Mouse (Mus musculus) midbrain, embryonic 13.5 days (tissue): ENCODE measurements around the gene Plekhg6. TPM values are rescaled to one million over a fixed set of nuclear protein-coding genes. Genes with fewer than 3 reads are reported as not detected.

ENCODE experiments used
- ATAC-seq: fragments of 200-750 bp; cut with Nextera tagmentation; 2 replicates; pipeline ENCODE4 v1.8.0; 2017; ENCODE audit warnings: mild to moderate bottlenecking, moderate TSS enrichment, moderate library complexity
- H3K27ac ChIP-seq: fragments of 300-500 bp; sonication (generic); 2 replicates; pipeline ENCODE4 v1.5.1; 2015; ENCODE audit warnings: inconsistent platforms, mild to moderate bottlenecking, moderate library complexity
- H3K27me3 ChIP-seq: fragments of 300-500 bp; sonication (generic); 2 replicates; pipeline ENCODE4 v1.6.1; 2015; ENCODE audit warnings: mild to moderate bottlenecking, inconsistent platforms
- H3K36me3 ChIP-seq: fragments of 300-500 bp; sonication (generic); 2 replicates; pipeline ENCODE4 v1.6.1; 2015; ENCODE audit warnings: mild to moderate bottlenecking, inconsistent platforms
- H3K4me1 ChIP-seq: fragments of 300-500 bp; sonication (generic); replicated peaks from 2 replicates; pipeline ENCODE4 v1.6.1; 2015; ENCODE audit warnings: inconsistent platforms
- H3K4me2 ChIP-seq: fragments of 300-500 bp; sonication (generic); replicated peaks from 2 replicates; pipeline ENCODE4 v1.6.1; 2015; ENCODE audit warnings: moderate library complexity, mild to moderate bottlenecking, inconsistent platforms
- H3K4me3 ChIP-seq: fragments of 300-500 bp; sonication (generic); replicated peaks from 2 replicates; pipeline ENCODE4 v1.5.1; 2015; ENCODE audit warnings: mild to moderate bottlenecking, inconsistent platforms
- H3K9ac ChIP-seq: fragments of 300-500 bp; sonication (generic); replicated peaks from 2 replicates; pipeline ENCODE4 v1.6.1; 2015; ENCODE audit warnings: mild to moderate bottlenecking, inconsistent platforms
- H3K9me3 ChIP-seq: fragments of 300-500 bp; sonication (generic); 2 replicates; pipeline ENCODE4 v1.6.1; 2016; ENCODE audit warnings: mild to moderate bottlenecking, inconsistent platforms
- WGBS: fragments of 180-500 bp; shearing (Covaris S2); methylation state at CpG from one replicate; pipeline ENCODE4 v1.1.7; 2015; 5-methylcytosine and 5-hydroxymethylcytosine counted together
- polyA plus RNA-seq: library from polyadenylated mRNA; unstranded; fragments of >200 nt; fragmentation: Nextera tagmentation; extraction: Ambion mirVana; gene quantifications from 2 replicates; pipeline ENCODE4 v1.2.1, GENCODE M21; 2015

Plekhg6 gene
- polyA plus RNA-seq, 1 experiment from 2014 or later, result 0.08 TPM

GRCm38 (mm10) chr6:125413326-125413725 is 32.7 kb upstream of the Plekhg6 start:
- 80% methylated on average over 9 of the region's 9 CpGs for WGBS
- no peak for ATAC-seq

DNA sequence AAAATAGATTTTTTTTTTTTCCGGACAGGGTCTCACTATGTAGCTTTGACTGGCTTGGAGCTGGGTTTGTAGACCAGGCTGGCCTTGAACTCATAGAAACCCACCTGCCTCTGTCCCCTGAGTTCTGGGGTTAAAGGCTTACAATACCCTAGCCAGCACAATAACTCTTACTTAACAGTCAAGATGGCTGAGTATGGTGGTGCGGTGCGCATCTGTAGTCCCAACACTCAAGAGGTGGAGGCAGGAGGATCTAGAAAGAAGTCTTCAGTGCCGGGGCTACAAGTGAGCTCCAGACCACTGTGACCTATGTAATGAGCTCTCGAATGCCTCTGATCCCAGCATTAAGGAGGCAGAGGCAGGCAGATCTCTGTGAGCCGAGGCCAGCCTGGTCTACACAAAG is 31.1 kb upstream of the Plekhg6 start:
- Histone ChIP-seq H3K27ac (no peak overlapping the region), H3K9ac (no peak overlapping the region), H3K36me3 (no peaks in the 10 kb centered on the region), H3K4me1 (no peaks in the 10 kb centered on the region), H3K27me3 (no peaks in the 10 kb centered on the region), H3K9me3 (no peaks in the 10 kb centered on the region), H3K4me2 (no peak overlapping the region), H3K4me3 (no peak overlapping the region)
- WGBS, result 94% methylated on average over 6 of the region's 6 CpGs
- no peak for ATAC-seq

More at GRCm38 (mm10) chr6:125413326-125413725, 32.7 kb upstream of the Plekhg6 start:
- H3K4me1 ChIP-seq, result no peaks in the 10 kb centered on the region
- no peak overlapping the region for H3K27ac ChIP-seq
- no peaks in the 10 kb centered on the region for H3K9me3 ChIP-seq
- H3K36me3 ChIP-seq, result no peaks in the 10 kb centered on the region
- no peak overlapping the region for H3K4me2 ChIP-seq
- H3K9ac ChIP-seq, result no peak overlapping the region
- H3K4me3 ChIP-seq, result no peak overlapping the region
- H3K27me3 ChIP-seq, result 0 out of 2 replicates have a peak, but pooled peaks cover 2% of the 10 kb centered on the region

GRCm38 (mm10) chr6:125410995-125411547 is 30.5 kb upstream of the Plekhg6 start:
- H3K27me3 ChIP-seq, result no peaks in the 10 kb centered on the region
- H3K9me3 ChIP-seq, result no peaks in the 10 kb centered on the region
- WGBS, result 69% methylated on average over 8 of the region's 8 CpGs
- no peak overlapping the region for H3K4me3 ChIP-seq
- H3K4me1 ChIP-seq, result no peaks in the 10 kb centered on the region
- no peak for ATAC-seq
- H3K4me2 ChIP-seq, result no peak overlapping the region
- no peak overlapping the region for H3K27ac ChIP-seq
- no peak overlapping the region for H3K9ac ChIP-seq
- H3K36me3 ChIP-seq, result no peaks in the 10 kb centered on the region

DNA sequence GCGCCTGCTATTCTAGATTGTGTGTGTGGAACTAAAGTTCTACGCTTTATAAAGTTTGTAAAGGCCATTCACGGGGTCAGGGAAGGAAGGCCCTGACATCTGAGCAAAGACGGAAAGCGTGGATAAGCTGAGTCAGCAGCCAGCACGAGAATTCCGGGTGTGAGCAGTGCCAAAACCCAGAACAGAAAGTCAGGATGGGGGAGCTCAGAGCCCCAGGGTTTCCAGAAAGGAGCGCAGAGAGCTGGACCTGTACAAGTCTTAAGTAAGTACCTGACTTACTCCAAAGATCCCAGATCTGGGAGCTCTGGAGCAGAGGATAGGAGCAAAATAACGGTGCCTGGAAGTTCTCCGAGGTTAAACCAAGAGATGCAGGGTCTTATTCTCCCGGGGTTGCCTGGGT is 30.0 kb upstream of the Plekhg6 start:
- H3K4me1 ChIP-seq, result no peaks in the 10 kb centered on the region
- no peaks in the 10 kb centered on the region for H3K36me3 ChIP-seq
- H3K27ac ChIP-seq, result no peak overlapping the region
- no peak overlapping the region for H3K9ac ChIP-seq
- 73% methylated on average over 11 of the region's 11 CpGs for WGBS
- no peaks in the 10 kb centered on the region for H3K27me3 ChIP-seq
- H3K4me3 ChIP-seq, result no peak overlapping the region
- H3K4me2 ChIP-seq, result no peak overlapping the region
- no peak for ATAC-seq
- H3K9me3 ChIP-seq, result no peaks in the 10 kb centered on the region

GRCm38 (mm10) chr6:125407657-125408056 is 27.1 kb upstream of the Plekhg6 start:
- no peaks in the 10 kb centered on the region for H3K4me1 ChIP-seq
- 94% methylated on average over 10 of the region's 10 CpGs for WGBS
- H3K27ac ChIP-seq, result no peak overlapping the region
- no peak for ATAC-seq
- no peaks in the 10 kb centered on the region for H3K9me3 ChIP-seq
- no peak overlapping the region for H3K4me3 ChIP-seq
- no peak overlapping the region for H3K4me2 ChIP-seq
- H3K9ac ChIP-seq, result no peak overlapping the region
- H3K27me3 ChIP-seq, result no peaks in the 10 kb centered on the region
- no peaks in the 10 kb centered on the region for H3K36me3 ChIP-seq

DNA sequence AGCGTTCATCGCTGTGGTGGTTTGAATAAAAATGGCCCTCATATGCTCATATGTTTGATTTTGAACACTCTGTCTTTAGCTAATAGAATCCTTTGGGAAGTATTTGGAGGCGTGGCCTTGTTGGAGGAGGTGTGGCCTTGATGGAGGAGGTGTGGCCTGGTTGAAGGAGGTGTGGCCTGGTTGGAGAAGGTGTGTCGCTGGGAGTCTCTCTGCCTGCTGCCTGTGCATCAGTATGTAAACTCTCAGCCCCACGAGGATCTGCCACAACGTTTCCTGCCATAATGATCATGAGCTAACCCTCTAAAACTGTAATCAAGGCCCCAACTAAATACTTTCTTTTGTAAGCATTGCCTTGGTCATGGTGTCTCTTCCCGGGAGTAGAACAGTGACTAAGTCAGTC is 26.6 kb upstream of the Plekhg6 start:
- H3K9ac ChIP-seq, result no peak overlapping the region
- H3K4me2 ChIP-seq, result no peak overlapping the region
- 83% methylated on average over 7 of the region's 7 CpGs for WGBS
- H3K27me3 ChIP-seq, result no peaks in the 10 kb centered on the region
- no peaks in the 10 kb centered on the region for H3K4me1 ChIP-seq
- no peaks in the 10 kb centered on the region for H3K36me3 ChIP-seq
- no peak overlapping the region for H3K4me3 ChIP-seq
- H3K9me3 ChIP-seq, result no peaks in the 10 kb centered on the region
- ATAC-seq, result no peak
- H3K27ac ChIP-seq, result no peak overlapping the region

- no peak for ATAC-seq
- Histone ChIP-seq H3K27ac (no peak overlapping the region), H3K9ac (no peak overlapping the region), H3K4me2 (no peak overlapping the region), H3K4me3 (no peak overlapping the region), H3K9me3 (no peaks in the 10 kb centered on the region), H3K27me3 (no peaks in the 10 kb centered on the region), H3K4me1 (no peaks in the 10 kb centered on the region), H3K36me3 (no peaks in the 10 kb centered on the region)
- 63% methylated on average over 14 of the region's 14 CpGs for WGBS
These were observed 25.1 kb upstream of the Plekhg6 start for GRCm38 (mm10) chr6:125405461-125406382.

- Histone ChIP-seq H3K4me2 (no peak overlapping the region), H3K4me1 (no peaks in the 10 kb centered on the region), H3K9me3 (no peaks in the 10 kb centered on the region), H3K36me3 (no peaks in the 10 kb centered on the region), H3K27me3 (no peaks in the 10 kb centered on the region), H3K4me3 (no peak overlapping the region), H3K9ac (no peak overlapping the region), H3K27ac (no peak overlapping the region)
- 89% methylated on average over 5 of the region's 5 CpGs for WGBS
- no peak for ATAC-seq
These were observed 9.3 kb upstream of the Plekhg6 start for GRCm38 (mm10) chr6:125389853-125390252.

DNA sequence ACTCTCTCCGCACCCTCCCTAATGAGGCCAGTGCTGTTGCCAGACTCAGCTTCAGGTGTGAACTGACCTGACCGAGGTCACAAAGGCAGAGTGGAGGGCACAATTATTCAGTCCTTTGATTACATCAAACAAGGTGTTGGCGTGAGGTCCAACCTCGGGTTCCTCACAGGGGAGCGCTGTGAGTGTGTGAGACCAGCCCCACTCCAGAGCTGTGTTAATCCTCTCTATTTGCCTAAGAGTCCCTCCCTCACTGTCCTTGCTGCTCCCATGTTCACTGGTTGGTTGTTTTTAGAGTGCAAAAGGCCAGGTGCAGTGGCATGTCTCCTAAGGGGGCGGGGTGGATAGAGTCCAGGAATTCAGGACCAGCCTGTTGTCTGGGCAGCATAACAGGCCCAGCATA is 5.5 kb upstream of the Plekhg6 start:
- H3K9ac ChIP-seq, result no peak overlapping the region
- 86% methylated on average over 6 of the region's 6 CpGs for WGBS
- no peaks in the 10 kb centered on the region for H3K4me1 ChIP-seq
- no peak overlapping the region for H3K4me2 ChIP-seq
- H3K36me3 ChIP-seq, result no peaks in the 10 kb centered on the region
- H3K4me3 ChIP-seq, result no peak overlapping the region
- no peak overlapping the region for H3K27ac ChIP-seq
- no peak for ATAC-seq
- peaks cover 18% of the 10 kb centered on the region for H3K27me3 ChIP-seq
- no peaks in the 10 kb centered on the region for H3K9me3 ChIP-seq

GRCm38 (mm10) chr6:125385066-125385974 is 4.7 kb upstream of the Plekhg6 start:
- Histone ChIP-seq H3K9me3 (no peaks in the 10 kb centered on the region), H3K4me1 (peaks cover 4% of the 10 kb centered on the region), H3K9ac (no peak overlapping the region), H3K4me2 (no peak overlapping the region), H3K4me3 (no peak overlapping the region), H3K27ac (no peak overlapping the region), H3K36me3 (no peaks in the 10 kb centered on the region), H3K27me3 (peaks cover 26% of the 10 kb centered on the region)
- no peak for ATAC-seq
- 67% methylated on average over 11 of the region's 11 CpGs for WGBS

DNA sequence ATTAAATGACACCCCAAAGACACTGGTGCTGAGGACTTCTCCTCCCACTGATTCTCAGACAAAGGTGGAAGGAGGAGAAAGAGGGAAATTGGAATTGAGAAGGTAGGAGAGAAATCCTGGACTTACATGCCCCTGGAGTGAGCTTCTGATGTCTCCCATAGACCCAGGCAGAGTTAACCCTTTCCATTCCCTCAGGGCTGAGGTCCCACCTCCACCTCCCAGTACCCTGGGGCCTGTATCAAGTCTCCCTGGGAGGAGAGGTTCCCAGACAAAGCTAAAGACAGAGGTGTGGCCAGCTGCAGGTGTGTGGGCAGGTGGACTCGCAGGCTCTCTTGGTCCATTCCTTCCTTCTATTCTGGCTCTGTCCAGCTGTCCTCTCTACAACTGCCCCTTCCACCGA is 1.4 kb upstream of the Plekhg6 start:
- no peak overlapping the region for H3K4me2 ChIP-seq
- H3K4me1 ChIP-seq, result peaks cover 24% of the 10 kb centered on the region
- no peaks in the 10 kb centered on the region for H3K9me3 ChIP-seq
- H3K27me3 ChIP-seq, result peaks cover 59% of the 10 kb centered on the region
- H3K27ac ChIP-seq, result no peak overlapping the region
- no peaks in the 10 kb centered on the region for H3K36me3 ChIP-seq
- WGBS, result 81% methylated on average over 2 of the region's 2 CpGs
- no peak for ATAC-seq
- no peak overlapping the region for H3K4me3 ChIP-seq
- no peak overlapping the region for H3K9ac ChIP-seq

DNA sequence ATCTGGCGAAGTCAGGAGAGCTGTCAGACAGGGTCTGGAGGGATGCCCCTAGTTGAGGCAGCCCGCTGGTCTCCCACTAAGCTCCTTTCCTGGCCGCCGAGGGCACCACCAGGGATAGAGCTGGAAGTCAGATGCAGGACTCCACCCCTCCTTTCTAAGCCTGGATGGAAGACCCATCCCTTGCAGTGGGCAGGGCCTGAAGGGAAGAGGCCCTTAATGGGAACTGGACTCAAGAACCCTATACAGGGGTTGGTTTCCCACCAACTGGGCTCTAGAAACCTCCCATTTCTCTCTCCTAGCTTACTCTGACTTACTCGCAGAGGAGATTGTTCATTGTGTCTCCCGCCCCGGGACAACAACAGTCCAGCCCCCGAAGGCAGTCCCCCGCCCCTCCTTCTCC is 812 bp downstream of the Plekhg6 start:
- H3K9ac ChIP-seq, result no peak overlapping the region
- no peak for ATAC-seq
- peak overlapping the region; percentile 38 for H3K4me3 ChIP-seq
- peaks cover 60% of the 10 kb centered on the region for H3K27me3 ChIP-seq
- no peaks in the 10 kb centered on the region for H3K36me3 ChIP-seq
- 2% methylated on average over 9 of the region's 9 CpGs for WGBS
- H3K4me1 ChIP-seq, result peaks cover 24% of the 10 kb centered on the region
- H3K9me3 ChIP-seq, result no peaks in the 10 kb centered on the region
- H3K27ac ChIP-seq, result no peak overlapping the region
- peak overlapping the region; percentile 61 for H3K4me2 ChIP-seq
